In the genomic region with DNA sequence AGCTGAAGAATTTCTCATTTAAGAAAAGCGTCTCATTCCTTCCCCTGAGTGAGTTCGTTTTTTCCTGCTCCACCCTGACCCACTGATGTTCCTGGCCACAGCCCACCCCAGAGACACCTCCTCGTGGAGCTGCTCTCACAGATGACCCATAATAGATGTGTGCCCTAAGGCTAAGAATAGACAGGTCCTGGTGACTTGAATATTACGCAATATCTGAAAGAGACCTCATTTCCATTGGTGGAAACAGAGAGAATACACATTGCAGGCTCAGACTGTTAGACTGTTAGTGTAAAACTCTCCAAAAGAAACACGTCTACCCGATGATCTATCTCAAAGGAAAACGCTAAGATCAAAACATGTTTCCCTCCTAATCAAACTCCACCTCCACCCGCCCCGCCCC, we compare ENCODE assay signal across 21 mouse cellular contexts. TPM values are rescaled to one million over a fixed set of nuclear protein-coding genes. Genes with fewer than 3 reads are reported as not detected.
DNase-seq lines count a peak whose midpoint lies in the region; ATAC-seq and TF ChIP-seq lines count a peak whose summit lies in the region.
"Had no signal": no experiment of that assay in that cellular context is flagged by ENCODE, and none has a peak within 500 bp of the region (broad histone marks: within the 10 kb centered on the region; RNA-seq: fewer than 3 reads in every experiment).

No protein-coding gene starts in this region.

- H3K4me3 ChIP-seq in embryonic facial prominence, embryonic 13.5 days, result no peak overlapping the region
- no peak overlapping the region for H3K4me3 ChIP-seq in embryonic facial prominence, embryonic 10.5 days
- H3K4me3 ChIP-seq in hindbrain, embryonic 16.5 days (ENCODE audit: low read length), result no peak overlapping the region
- no peak overlapping the region for H3K4me3 ChIP-seq in hindbrain, embryonic 14.5 days (replicated peaks; ENCODE audit: low read length)
- H3K4me3 ChIP-seq in lung, postnatal 0 days (ENCODE audit: low read depth, low read length), result no peak overlapping the region
- no peak overlapping the region for H3K4me3 ChIP-seq in myocyte
- H3K4me3 ChIP-seq: forebrain, embryonic 12.5 days; heart, embryonic 15.5 days had no signal

- no peak overlapping the region for H3K9ac ChIP-seq in embryonic facial prominence, embryonic 13.5 days
- no peak overlapping the region for H3K9ac ChIP-seq in hindbrain, embryonic 16.5 days (ENCODE audit: low read depth, low read length)
- H3K9ac ChIP-seq in hindbrain, embryonic 14.5 days, result no peak overlapping the region
- H3K9ac ChIP-seq in lung, postnatal 0 days (replicated peaks; ENCODE audit: low read depth), result no peak overlapping the region
- H3K9ac ChIP-seq: forebrain, embryonic 12.5 days; heart, embryonic 15.5 days had no signal

- peak overlapping the region; percentile 16; the same call in 1 of the 2 replicates for H3K27ac ChIP-seq in embryonic facial prominence, embryonic 13.5 days
- no peak overlapping the region for H3K27ac ChIP-seq in embryonic facial prominence, embryonic 10.5 days (replicated peaks)
- no peak overlapping the region for H3K27ac ChIP-seq in hindbrain, embryonic 16.5 days (ENCODE audit: low read depth, low read length)
- H3K27ac ChIP-seq in hindbrain, embryonic 14.5 days, result no peak overlapping the region
- no peak overlapping the region for H3K27ac ChIP-seq in lung, postnatal 0 days (ENCODE audit: low read length)
- H3K27ac ChIP-seq: forebrain, embryonic 12.5 days; heart, embryonic 15.5 days had no signal

- TF ChIP-seq POLR2A in myocyte (IDR thresholded peaks at IDR 0.05; ENCODE audit: insufficient read length, low read depth), result no peak

- no peak overlapping the region for H3K4me2 ChIP-seq in embryonic facial prominence, embryonic 13.5 days
- H3K4me2 ChIP-seq in hindbrain, embryonic 16.5 days (ENCODE audit: low read length), result no peak overlapping the region
- no peak overlapping the region for H3K4me2 ChIP-seq in hindbrain, embryonic 14.5 days (replicated peaks)
- no peak overlapping the region for H3K4me2 ChIP-seq in lung, postnatal 0 days (replicated peaks; ENCODE audit: low read depth, low read length)
- H3K4me2 ChIP-seq in myocyte (ENCODE audit: low read depth), result no peak overlapping the region
- H3K4me2 ChIP-seq: forebrain, embryonic 12.5 days; heart, embryonic 11.5 days; heart, embryonic 15.5 days had no signal

- H3ac ChIP-seq in myocyte (ENCODE audit: control insufficient read depth, insufficient read length), result no peak overlapping the region

- TF ChIP-seq CTCF in lung, postnatal 0 days (IDR thresholded peaks at IDR 0.05), result no peak

- 66% methylated on average over 9 of the region's 9 CpGs for WGBS in embryonic facial prominence, embryonic 13.5 days
- 78% methylated on average over 9 of the region's 9 CpGs for WGBS in embryonic facial prominence, embryonic 10.5 days
- 72% methylated on average over 9 of the region's 9 CpGs for WGBS in hindbrain, embryonic 16.5 days
- 71% methylated on average over 9 of the region's 9 CpGs for WGBS in hindbrain, embryonic 14.5 days
- WGBS in lung, postnatal 0 days, result 60% methylated on average over 9 of the region's 9 CpGs

- no peaks in the 10 kb centered on the region for H3K79me2 ChIP-seq in myocyte (ENCODE audit: control insufficient read depth, insufficient read depth)

- no peak for ATAC-seq in embryonic facial prominence, embryonic 13.5 days (ENCODE audit: insufficient number of reproducible peaks, insufficient read depth, low FRiP score, low TSS enrichment, low read depth)
- 0 out of 2 replicates have a peak, but pooled peaks have one; percentile 26 for ATAC-seq in hindbrain, embryonic 16.5 days
- no peak for ATAC-seq in hindbrain, embryonic 14.5 days (ENCODE audit: low FRiP score)
- ATAC-seq in lung, postnatal 0 days, result no peak; the same call in 1 of the 2 replicates
- ATAC-seq: CD4-positive, CD25-positive, alpha-beta regulatory T cell, adult 4 months; forebrain, embryonic 16.5 days had no signal

- intact Hi-C loops in left cerebral cortex, postnatal 25 days (cut with DNase I), result no loop called here

- TF ChIP-seq EP300 in lung, postnatal 0 days (IDR thresholded peaks at IDR 0.05), result no peak

- H3K36me3 ChIP-seq in embryonic facial prominence, embryonic 13.5 days, result no peaks in the 10 kb centered on the region
- H3K36me3 ChIP-seq in embryonic facial prominence, embryonic 10.5 days (replicated peaks), result no peaks in the 10 kb centered on the region
- H3K36me3 ChIP-seq in hindbrain, embryonic 16.5 days (ENCODE audit: control insufficient read depth, insufficient read depth, low read length), result no peaks in the 10 kb centered on the region
- H3K36me3 ChIP-seq in hindbrain, embryonic 14.5 days (replicated peaks; ENCODE audit: control insufficient read depth, insufficient read depth), result no peaks in the 10 kb centered on the region
- H3K36me3 ChIP-seq in lung, postnatal 0 days (ENCODE audit: insufficient read depth, low read length), result no peaks in the 10 kb centered on the region
- no peaks in the 10 kb centered on the region for H3K36me3 ChIP-seq in myocyte (ENCODE audit: control insufficient read depth, insufficient read depth)
- H3K36me3 ChIP-seq: forebrain, embryonic 12.5 days; G1E; heart, embryonic 15.5 days had no signal

- DNase-seq in embryonic facial prominence, embryonic 10.5 days (ENCODE audit: low spot score), result no peak
- no peak for DNase-seq in hindbrain, embryonic 14.5 days (ENCODE audit: low spot score)
- DNase-seq in lung, postnatal 0 days (ENCODE audit: low spot score), result peak; percentile 36
- no peak for DNase-seq in lung, adult 18-20 months
- no peak for DNase-seq in left cerebral cortex, postnatal 25 days (ENCODE audit: low spot score in 2 of 2)
- DNase-seq: adrenal gland, adult 8-10 months; adrenal gland, postnatal 36 days; B cell, adult 2 months; cerebellum, adult 2 months; cerebellum, postnatal 10 days; gastrocnemius, postnatal 10 days; heart, postnatal 14 days had no signal

- peaks cover 5% of the 10 kb centered on the region for H3K4me1 ChIP-seq in embryonic facial prominence, embryonic 13.5 days
- H3K4me1 ChIP-seq in embryonic facial prominence, embryonic 10.5 days, result peaks cover 8% of the 10 kb centered on the region
- peaks cover 12% of the 10 kb centered on the region for H3K4me1 ChIP-seq in hindbrain, embryonic 16.5 days (ENCODE audit: control insufficient read depth, insufficient read depth, low read depth, low read length)
- H3K4me1 ChIP-seq in hindbrain, embryonic 14.5 days (replicated peaks; ENCODE audit: control insufficient read depth, insufficient read depth, low read length), result peaks cover 21% of the 10 kb centered on the region
- no peaks in the 10 kb centered on the region; the same call in 1 of the 2 replicates for H3K4me1 ChIP-seq in lung, postnatal 0 days (ENCODE audit: insufficient read depth, low read depth, low read length)

- no peaks in the 10 kb centered on the region for H3K9me3 ChIP-seq in embryonic facial prominence, embryonic 13.5 days
- H3K9me3 ChIP-seq in embryonic facial prominence, embryonic 10.5 days, result no peaks in the 10 kb centered on the region
- H3K9me3 ChIP-seq in hindbrain, embryonic 16.5 days (ENCODE audit: control insufficient read depth, low read length), result no peaks in the 10 kb centered on the region
- H3K9me3 ChIP-seq in hindbrain, embryonic 14.5 days (ENCODE audit: control insufficient read depth, low read length), result no peaks in the 10 kb centered on the region
- H3K9me3 ChIP-seq in lung, postnatal 0 days (ENCODE audit: low read length), result no peaks in the 10 kb centered on the region
- H3K9me3 ChIP-seq: forebrain, embryonic 12.5 days; G1E; heart, embryonic 15.5 days had no signal

- no peaks in the 10 kb centered on the region for H3K27me3 ChIP-seq in embryonic facial prominence, embryonic 13.5 days
- H3K27me3 ChIP-seq in embryonic facial prominence, embryonic 10.5 days (replicated peaks; ENCODE audit: low read depth, poor library complexity, severe bottlenecking), result no peaks in the 10 kb centered on the region
- H3K27me3 ChIP-seq in hindbrain, embryonic 16.5 days (replicated peaks; ENCODE audit: control insufficient read depth, insufficient read depth, low read length), result no peaks in the 10 kb centered on the region
- H3K27me3 ChIP-seq in hindbrain, embryonic 14.5 days (ENCODE audit: control insufficient read depth, insufficient read depth, low read length), result no peaks in the 10 kb centered on the region
- H3K27me3 ChIP-seq in lung, postnatal 0 days (replicated peaks; ENCODE audit: insufficient read depth, low read length), result no peaks in the 10 kb centered on the region
- H3K27me3 ChIP-seq in myocyte (ENCODE audit: control insufficient read depth, insufficient read depth, insufficient read length), result no peaks in the 10 kb centered on the region
- H3K27me3 ChIP-seq: forebrain, embryonic 12.5 days; heart, embryonic 15.5 days had no signal

TF ChIP-seq in myocyte, 11 proteins besides CTCF, POLR2A, EP300 and RAD21:
- TF ChIP-seq MYOD1 (IDR thresholded peaks at IDR 0.05; ENCODE audit: control insufficient read depth in 1 of 3, insufficient read length in 2 of 3, low read depth in 2 of 3) (no peak), CEBPB (IDR thresholded peaks at IDR 0.05; ENCODE audit: insufficient read depth, poor library complexity, severe bottlenecking) (peak; percentile 78; the same call in 1 of the 2 replicates)

RNA-seq across cellular contexts. Expression of gene Mtmr2, which starts 59.2 kb away (rescaled TPM):
- 80.5 and 83.6 TPM in 2 replicates for polyA plus RNA-seq in embryonic facial prominence, embryonic 13.5 days (2015; fragmentation: Nextera tagmentation; extraction: Ambion mirVana)
- 86.6 and 89.3 TPM in 2 replicates for polyA plus RNA-seq in embryonic facial prominence, embryonic 10.5 days (2016; fragmentation: Nextera tagmentation; extraction: Ambion mirVana)
- polyA plus RNA-seq in hindbrain, embryonic 16.5 days (2015; fragmentation: Nextera tagmentation; extraction: Ambion mirVana), result 52.9 and 55.6 TPM in 2 replicates
- polyA plus RNA-seq in hindbrain, embryonic 14.5 days (2014; fragmentation: Nextera tagmentation; extraction: Ambion mirVana), result 51.0 and 54.4 TPM in 2 replicates
- 58.1 and 62.6 TPM in 2 replicates for polyA plus RNA-seq in lung, postnatal 0 days (2015; fragmentation: Nextera tagmentation; extraction: Ambion mirVana)
- 20.9 TPM for polyA plus RNA-seq in myocyte (2012; fragmentation: generic; extraction: Trizol)
- total RNA-seq in left cerebral cortex, postnatal 25 days (2021), result 10 to 100 TPM; 45.1 to 54.8 TPM
